Comparison of ENCODE assay signal across 1 mouse cellular context in genomic region chr9:114828377-114828776, GRCm38 (mm10).
TF ChIP-seq lines count a peak whose summit lies in the region.

No protein-coding gene starts in this region.

TF ChIP-seq in CH12.LX, 34 proteins besides CTCF, POLR2A, EP300 and RAD21 (continued from another document):
- TF ChIP-seq JUN (IDR thresholded peaks at IDR 0.05; ENCODE audit: insufficient read depth, low read depth, low read length), result no peak
- no peak for TF ChIP-seq ZKSCAN1 (IDR thresholded peaks at IDR 0.05; ENCODE audit: borderline replicate concordance, low read depth, low read length)
- TF ChIP-seq USF1 (IDR thresholded peaks at IDR 0.05; ENCODE audit: low read depth, low read length), result no peak
- TF ChIP-seq UBTF (IDR thresholded peaks at IDR 0.05; ENCODE audit: low read depth, low read length), result no peak
- TF ChIP-seq MAZ (IDR thresholded peaks at IDR 0.05; ENCODE audit: low read depth, low read length), result no peak
- no peak for TF ChIP-seq IRF4 (IDR thresholded peaks at IDR 0.05; ENCODE audit: low read depth, low read length)
- TF ChIP-seq NRF1 (IDR thresholded peaks at IDR 0.05; ENCODE audit: low read depth, low read length), result no peak
- no peak for TF ChIP-seq MAFK (IDR thresholded peaks at IDR 0.05; ENCODE audit: insufficient replicate concordance, low read length)
- TF ChIP-seq MYC (IDR thresholded peaks at IDR 0.05; ENCODE audit: low read depth, low read length), result no peak
- no peak for TF ChIP-seq POLR2AphosphoS2 (IDR thresholded peaks at IDR 0.05; ENCODE audit: low read depth, low read length)
- TF ChIP-seq PAX5 (IDR thresholded peaks at IDR 0.05; ENCODE audit: low read length), result no peak
